In genomic region chr5:100083953-100084562, GRCm38 (mm10) we compare ENCODE assay signal across 15 mouse cellular contexts. TPM values are rescaled to one million over a fixed set of nuclear protein-coding genes. Genes with fewer than 3 reads are reported as not detected.
A peak's percentile ranks its signal among the peaks of the same experiment; 100 is the strongest.
DNase-seq lines count a peak whose midpoint lies in the region; ATAC-seq and TF ChIP-seq lines count a peak whose summit lies in the region.
"Had no signal": no experiment of that assay in that cellular context is flagged by ENCODE, and none has a peak within 500 bp of the region (broad histone marks: within the 10 kb centered on the region; RNA-seq: fewer than 3 reads in every experiment).

No protein-coding gene starts in this region.

- no peaks in the 10 kb centered on the region for H3K36me3 ChIP-seq in intestine, embryonic 14.5 days (ENCODE audit: control insufficient read depth, insufficient read depth, low read length)
- no peaks in the 10 kb centered on the region for H3K36me3 ChIP-seq in intestine, postnatal 0 days (ENCODE audit: control insufficient read depth, insufficient read depth)
- no peaks in the 10 kb centered on the region for H3K36me3 ChIP-seq in midbrain, embryonic 11.5 days (ENCODE audit: control insufficient read depth, insufficient read depth, low read length)
- no peaks in the 10 kb centered on the region for H3K36me3 ChIP-seq in midbrain, embryonic 10.5 days
- H3K36me3 ChIP-seq: heart, embryonic 15.5 days had no signal

- H3K9me3 ChIP-seq in intestine, embryonic 14.5 days (ENCODE audit: control insufficient read depth, low read length): no peaks in the 10 kb centered on the region
- no peaks in the 10 kb centered on the region for H3K9me3 ChIP-seq in intestine, postnatal 0 days (ENCODE audit: control insufficient read depth)
- no peaks in the 10 kb centered on the region for H3K9me3 ChIP-seq in midbrain, embryonic 11.5 days (ENCODE audit: control insufficient read depth, low read length)
- no peaks in the 10 kb centered on the region for H3K9me3 ChIP-seq in midbrain, embryonic 10.5 days (replicated peaks)
- H3K9me3 ChIP-seq: heart, embryonic 15.5 days had no signal

- peak; percentile 39 to 57 for DNase-seq in cerebellum, postnatal 10 days
- no peak for DNase-seq in cerebellum, postnatal 4 days (ENCODE audit: low spot score in 2 of 2)
- DNase-seq in intestine, embryonic 14.5 days (ENCODE audit: low spot score): no peak
- DNase-seq in midbrain, embryonic 11.5 days (ENCODE audit: low spot score, missing footprints): peak; percentile 68
- DNase-seq in midbrain, embryonic 10.5 days (ENCODE audit: low spot score): no peak
- DNase-seq in telencephalon, adult 2 months (ENCODE audit: low read depth, low spot score): peak; percentile 50
- no peak for DNase-seq in kidney, postnatal 4 days
- DNase-seq: cerebellum, adult 9-11 months; gastrocnemius, postnatal 14 days; kidney, postnatal 10 days; lung, postnatal 14 days; retina, postnatal 1 day had no signal

- H3K9ac ChIP-seq in intestine, embryonic 14.5 days (ENCODE audit: low read length): no peak overlapping the region
- H3K9ac ChIP-seq in intestine, postnatal 0 days (ENCODE audit: low read depth, low read length): no peak overlapping the region
- H3K9ac ChIP-seq in midbrain, embryonic 11.5 days (ENCODE audit: low read length): no peak overlapping the region
- H3K9ac ChIP-seq: heart, embryonic 15.5 days had no signal

- TF ChIP-seq CTCF in intestine, postnatal 0 days (IDR thresholded peaks at IDR 0.05; ENCODE audit: low read depth): no peak

- 57% methylated on average over 12 of the region's 12 CpGs for WGBS in intestine, embryonic 14.5 days
- 57% methylated on average over 12 of the region's 12 CpGs for WGBS in intestine, postnatal 0 days
- WGBS in midbrain, embryonic 11.5 days: 84% methylated on average over 12 of the region's 12 CpGs
- 91% methylated on average over 12 of the region's 12 CpGs for WGBS in midbrain, embryonic 10.5 days

- ATAC-seq in intestine, embryonic 14.5 days (replicated peaks; ENCODE audit: low FRiP score, low TSS enrichment, low read depth): no peak
- no peak for ATAC-seq in intestine, postnatal 0 days
- no peak for ATAC-seq in midbrain, embryonic 11.5 days (ENCODE audit: low FRiP score)

- H3K4me3 ChIP-seq in intestine, embryonic 14.5 days (ENCODE audit: low read depth, low read length): no peak overlapping the region
- no peak overlapping the region for H3K4me3 ChIP-seq in intestine, postnatal 0 days (ENCODE audit: low read depth, low read length)
- no peak overlapping the region for H3K4me3 ChIP-seq in midbrain, embryonic 11.5 days (ENCODE audit: low read depth, low read length)
- no peak overlapping the region for H3K4me3 ChIP-seq in midbrain, embryonic 10.5 days
- H3K4me3 ChIP-seq: heart, embryonic 15.5 days; myocyte had no signal

- no peaks in the 10 kb centered on the region for H3K27me3 ChIP-seq in intestine, embryonic 14.5 days (replicated peaks; ENCODE audit: control insufficient read depth, insufficient read depth, low read length)
- H3K27me3 ChIP-seq in intestine, postnatal 0 days (replicated peaks; ENCODE audit: control insufficient read depth, insufficient read depth, low read length): no peaks in the 10 kb centered on the region
- no peaks in the 10 kb centered on the region for H3K27me3 ChIP-seq in midbrain, embryonic 11.5 days (ENCODE audit: control insufficient read depth, insufficient read depth, low read length)
- no peaks in the 10 kb centered on the region for H3K27me3 ChIP-seq in midbrain, embryonic 10.5 days (ENCODE audit: low read depth, poor library complexity, severe bottlenecking)
- H3K27me3 ChIP-seq: heart, embryonic 15.5 days had no signal

- H3K4me1 ChIP-seq in intestine, embryonic 14.5 days (replicated peaks; ENCODE audit: control insufficient read depth, insufficient read depth, low read length): peaks cover 11% of the 10 kb centered on the region
- H3K4me1 ChIP-seq in intestine, postnatal 0 days (replicated peaks; ENCODE audit: control insufficient read depth, insufficient read depth, low read length): peaks cover 2% of the 10 kb centered on the region; the same call in 1 of the 2 replicates
- H3K4me1 ChIP-seq in midbrain, embryonic 11.5 days (ENCODE audit: control insufficient read depth, insufficient read depth, low read length): no peaks in the 10 kb centered on the region
- peaks cover 5% of the 10 kb centered on the region for H3K4me1 ChIP-seq in midbrain, embryonic 10.5 days

- H3K4me2 ChIP-seq in intestine, embryonic 14.5 days (ENCODE audit: low read length): no peak overlapping the region
- no peak overlapping the region for H3K4me2 ChIP-seq in intestine, postnatal 0 days (replicated peaks; ENCODE audit: low read depth)
- H3K4me2 ChIP-seq in midbrain, embryonic 11.5 days: no peak overlapping the region
- H3K4me2 ChIP-seq: heart, embryonic 15.5 days had no signal

- 0 out of 2 replicates have a peak overlapping the region, but pooled peaks have one; percentile 6 for H3K27ac ChIP-seq in intestine, embryonic 14.5 days (ENCODE audit: low read depth)
- no peak overlapping the region for H3K27ac ChIP-seq in intestine, postnatal 0 days (ENCODE audit: low read depth, low read length)
- H3K27ac ChIP-seq in midbrain, embryonic 11.5 days (ENCODE audit: low read depth, low read length): no peak overlapping the region
- no peak overlapping the region for H3K27ac ChIP-seq in midbrain, embryonic 10.5 days (replicated peaks)
- H3K27ac ChIP-seq: heart, embryonic 15.5 days had no signal

RNA-seq across cellular contexts. Expression of gene Enoph1, which starts 44.3 kb away (rescaled TPM):
- polyA plus RNA-seq in intestine, embryonic 14.5 days (2014; fragmentation: Nextera tagmentation; extraction: Ambion mirVana): 49.8 and 51.7 TPM in 2 replicates
- polyA plus RNA-seq in intestine, postnatal 0 days (2015; fragmentation: Nextera tagmentation; extraction: Ambion mirVana): 26.6 TPM in 2 replicates
- polyA plus RNA-seq in midbrain, embryonic 11.5 days (2014; fragmentation: Nextera tagmentation; extraction: Ambion mirVana): 43.2 and 44.5 TPM in 2 replicates
- polyA plus RNA-seq in midbrain, embryonic 10.5 days (2016; fragmentation: Nextera tagmentation; extraction: Ambion mirVana): 54.6 and 60.4 TPM in 2 replicates

RNA-seq across cellular contexts. Expression of gene Hnrnpdl, which starts 44.6 kb away (rescaled TPM):
- 171 and 192 TPM in 2 replicates for polyA plus RNA-seq in intestine, embryonic 14.5 days (2014; fragmentation: Nextera tagmentation; extraction: Ambion mirVana)
- 61.6 and 63.2 TPM in 2 replicates for polyA plus RNA-seq in intestine, postnatal 0 days (2015; fragmentation: Nextera tagmentation; extraction: Ambion mirVana)
- 289 and 297 TPM in 2 replicates for polyA plus RNA-seq in midbrain, embryonic 11.5 days (2014; fragmentation: Nextera tagmentation; extraction: Ambion mirVana)
- 234 and 244 TPM in 2 replicates for polyA plus RNA-seq in midbrain, embryonic 10.5 days (2016; fragmentation: Nextera tagmentation; extraction: Ambion mirVana)

Comparison
In these comparisons a context has a peak if more than half of its experiments do, and no peak if none do; other contexts are left out.
1. DNase-seq: peak in cerebellum, postnatal 10 days (2 of 2), midbrain, embryonic 11.5 days (single experiment) and telencephalon, adult 2 months (single experiment); none in cerebellum, postnatal 4 days (0 of 2), intestine, embryonic 14.5 days (single experiment), midbrain, embryonic 10.5 days (single experiment) and kidney, postnatal 4 days (0 of 2).